In genomic region chr5:142905038-142905695, GRCm38 (mm10) we compare ENCODE assay signal across 8 mouse cellular contexts. TPM values are rescaled to one million over a fixed set of nuclear protein-coding genes. Genes with fewer than 3 reads are reported as not detected.
A peak's percentile ranks its signal among the peaks of the same experiment; 100 is the strongest.
DNase-seq lines count a peak whose midpoint lies in the region; ATAC-seq and TF ChIP-seq lines count a peak whose summit lies in the region.

No protein-coding gene starts in this region.

- peaks cover 60% of the 10 kb centered on the region for H3K4me1 ChIP-seq in lung, embryonic 15.5 days
- H3K4me1 ChIP-seq in embryonic facial prominence, embryonic 12.5 days, result peaks cover 51% of the 10 kb centered on the region
- peaks cover 48% of the 10 kb centered on the region for H3K4me1 ChIP-seq in hindbrain, embryonic 16.5 days (ENCODE audit: control insufficient read depth, insufficient read depth, low read depth, low read length)

- H3K79me2 ChIP-seq in myocyte (ENCODE audit: control insufficient read depth, insufficient read depth), result peaks cover 47% of the 10 kb centered on the region

- DNase-seq in lung, postnatal 25 days (ENCODE audit: low spot score), result no peak
- DNase-seq in frontal cortex, postnatal 14 days (ENCODE audit: low spot score in 2 of 2), result no peak
- DNase-seq in urinary bladder, postnatal 10 days (ENCODE audit: low spot score), result no peak
- DNase-seq in Muller cell, postnatal 12 days (ENCODE audit: inconsistent ontology term), result no peak

- H3K27me3 ChIP-seq in lung, embryonic 15.5 days, result no peaks in the 10 kb centered on the region
- H3K27me3 ChIP-seq in embryonic facial prominence, embryonic 12.5 days, result no peaks in the 10 kb centered on the region
- no peaks in the 10 kb centered on the region for H3K27me3 ChIP-seq in hindbrain, embryonic 16.5 days (replicated peaks; ENCODE audit: control insufficient read depth, insufficient read depth, low read length)
- no peaks in the 10 kb centered on the region for H3K27me3 ChIP-seq in myocyte (ENCODE audit: control insufficient read depth, insufficient read depth, insufficient read length)

- peak overlapping the region; percentile 90 for H3K4me3 ChIP-seq in lung, embryonic 15.5 days
- peak overlapping the region; percentile 94 for H3K4me3 ChIP-seq in embryonic facial prominence, embryonic 12.5 days
- peak overlapping the region; percentile 90 for H3K4me3 ChIP-seq in hindbrain, embryonic 16.5 days (ENCODE audit: low read length)
- peak overlapping the region; percentile 97 for H3K4me3 ChIP-seq in myocyte

- H3ac ChIP-seq in myocyte (ENCODE audit: control insufficient read depth, insufficient read length), result peak overlapping the region; percentile 81

- ATAC-seq in lung, embryonic 15.5 days (ENCODE audit: borderline replicate concordance, extremely low read depth, low FRiP score, low TSS enrichment), result peak; percentile 0; the same call in 1 of the 2 replicates
- ATAC-seq in embryonic facial prominence, embryonic 12.5 days (ENCODE audit: insufficient number of reproducible peaks, insufficient read depth, low FRiP score, low TSS enrichment), result 0 out of 2 replicates have a peak, but pooled peaks have one; percentile 0
- peak; percentile 2; the same call in 1 of the 2 replicates for ATAC-seq in hindbrain, embryonic 16.5 days

- peak overlapping the region; percentile 100 for H3K27ac ChIP-seq in lung, embryonic 15.5 days
- H3K27ac ChIP-seq in embryonic facial prominence, embryonic 12.5 days, result peak overlapping the region; percentile 100
- H3K27ac ChIP-seq in hindbrain, embryonic 16.5 days (ENCODE audit: low read depth, low read length), result peak overlapping the region; percentile 100

- TF ChIP-seq POLR2A in myocyte (IDR thresholded peaks at IDR 0.05; ENCODE audit: insufficient read length, low read depth), result peak; percentile 14

- 2% methylated on average over 27 of the region's 27 CpGs for whole genome bisulfite sequencing in lung, embryonic 15.5 days
- WGBS in embryonic facial prominence, embryonic 12.5 days, result 4% methylated on average over 27 of the region's 27 CpGs
- WGBS in hindbrain, embryonic 16.5 days, result 3% methylated on average over 27 of the region's 27 CpGs

- H3K36me3 ChIP-seq in lung, embryonic 15.5 days, result peaks cover 51% of the 10 kb centered on the region
- peaks cover 47% of the 10 kb centered on the region for H3K36me3 ChIP-seq in embryonic facial prominence, embryonic 12.5 days
- H3K36me3 ChIP-seq in hindbrain, embryonic 16.5 days (ENCODE audit: control insufficient read depth, insufficient read depth, low read length), result peaks cover 36% of the 10 kb centered on the region
- H3K36me3 ChIP-seq in myocyte (ENCODE audit: control insufficient read depth, insufficient read depth), result peaks cover 46% of the 10 kb centered on the region

- peak overlapping the region; percentile 100 for H3K9ac ChIP-seq in lung, embryonic 15.5 days
- peak overlapping the region; percentile 100 for H3K9ac ChIP-seq in embryonic facial prominence, embryonic 12.5 days
- peak overlapping the region; percentile 100 for H3K9ac ChIP-seq in hindbrain, embryonic 16.5 days (ENCODE audit: low read depth, low read length)

- H3K9me3 ChIP-seq in lung, embryonic 15.5 days, result no peaks in the 10 kb centered on the region
- no peaks in the 10 kb centered on the region for H3K9me3 ChIP-seq in embryonic facial prominence, embryonic 12.5 days
- no peaks in the 10 kb centered on the region for H3K9me3 ChIP-seq in hindbrain, embryonic 16.5 days (ENCODE audit: control insufficient read depth, low read length)

- H3K4me2 ChIP-seq in lung, embryonic 15.5 days, result peak overlapping the region; percentile 72
- H3K4me2 ChIP-seq in embryonic facial prominence, embryonic 12.5 days (replicated peaks), result peak overlapping the region; percentile 89
- peak overlapping the region; percentile 66 for H3K4me2 ChIP-seq in hindbrain, embryonic 16.5 days (ENCODE audit: low read length)
- peak overlapping the region; percentile 79 for H3K4me2 ChIP-seq in myocyte (ENCODE audit: low read depth)

TF ChIP-seq in myocyte, 11 proteins besides CTCF, POLR2A, EP300 and RAD21:
- no peak for TF ChIP-seq MAX (IDR thresholded peaks at IDR 0.05; ENCODE audit: low read depth)
- TF ChIP-seq REST (IDR thresholded peaks at IDR 0.05; ENCODE audit: insufficient read depth, insufficient read length), result no peak
- TF ChIP-seq SRF (IDR thresholded peaks at IDR 0.05; ENCODE audit: control insufficient read depth, insufficient read length, low read depth), result peak; percentile 20
- TF ChIP-seq POLR2AphosphoS2 (IDR thresholded peaks at IDR 0.05; ENCODE audit: insufficient read length, low read depth), result peak; percentile 10

RNA-seq across cellular contexts. Expression of gene Actb, which starts 1.4 kb away (rescaled TPM):
- 15,606 and 16,851 TPM in 2 replicates for polyA plus RNA-seq in lung, embryonic 15.5 days (2015; fragmentation: Nextera tagmentation; extraction: Ambion mirVana)
- polyA plus RNA-seq in embryonic facial prominence, embryonic 12.5 days (2016; fragmentation: Nextera tagmentation; extraction: Ambion mirVana), result 13,963 and 14,730 TPM in 2 replicates
- polyA plus RNA-seq in hindbrain, embryonic 16.5 days (2015; fragmentation: Nextera tagmentation; extraction: Ambion mirVana), result 11,512 and 13,219 TPM in 2 replicates
- polyA plus RNA-seq in myocyte (2012; fragmentation: generic; extraction: Trizol), result 2,198 TPM

RNA-seq across cellular contexts. Expression of gene Fbxl18, which starts 9.9 kb away (rescaled TPM):
- 11.1 and 13.5 TPM in 2 replicates for polyA plus RNA-seq in lung, embryonic 15.5 days (2015; fragmentation: Nextera tagmentation; extraction: Ambion mirVana)
- 14.6 and 16.5 TPM in 2 replicates for polyA plus RNA-seq in embryonic facial prominence, embryonic 12.5 days (2016; fragmentation: Nextera tagmentation; extraction: Ambion mirVana)
- 29.7 and 32.9 TPM in 2 replicates for polyA plus RNA-seq in hindbrain, embryonic 16.5 days (2015; fragmentation: Nextera tagmentation; extraction: Ambion mirVana)
- 7.6 TPM for polyA plus RNA-seq in myocyte (2012; fragmentation: generic; extraction: Trizol)

RNA-seq across cellular contexts. Expression of gene Fscn1, which starts 55.0 kb away (rescaled TPM):
- polyA plus RNA-seq in lung, embryonic 15.5 days (2015; fragmentation: Nextera tagmentation; extraction: Ambion mirVana), result 240 and 246 TPM in 2 replicates
- 506 and 520 TPM in 2 replicates for polyA plus RNA-seq in embryonic facial prominence, embryonic 12.5 days (2016; fragmentation: Nextera tagmentation; extraction: Ambion mirVana)
- polyA plus RNA-seq in hindbrain, embryonic 16.5 days (2015; fragmentation: Nextera tagmentation; extraction: Ambion mirVana), result 478 and 522 TPM in 2 replicates
- polyA plus RNA-seq in myocyte (2012; fragmentation: generic; extraction: Trizol), result 180 TPM
